Mouse (Mus musculus): ENCODE data around the gene Pam16. TPM values are rescaled to one million over a fixed set of nuclear protein-coding genes. Genes with fewer than 3 reads are reported as not detected.

Pam16 gene
- 10 to 100 TPM; 29.2 to 36.6 TPM for total RNA-seq (2023)

GRCm38 (mm10) chr16:4624481-4625110 lies at the start of gene Pam16:
Gene Pam16, minus strand, starts transcription at chr16:4624988.

DNA sequence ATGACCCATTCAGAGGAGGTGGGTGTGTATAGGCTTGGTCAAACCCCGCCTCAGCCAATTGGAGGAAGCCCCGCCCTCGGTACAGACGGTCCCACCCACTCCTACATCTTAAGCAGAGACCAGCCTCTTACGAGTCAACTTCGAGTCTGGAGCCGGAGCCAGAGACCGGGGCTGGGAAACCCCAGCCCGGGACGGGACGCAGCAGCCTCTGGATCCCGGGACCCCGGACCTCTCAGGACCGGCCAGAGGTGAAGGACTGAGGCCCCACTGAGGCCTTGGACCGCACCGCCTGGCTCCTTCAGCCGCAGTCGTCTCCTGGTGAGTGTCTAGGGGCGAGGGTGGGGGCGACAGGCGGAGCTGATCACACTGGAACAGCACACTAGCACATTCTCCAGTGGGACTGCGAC lies 15.0 kb upstream of the Pam16 start, which contains the start of the genes Vasn and Dnaja3:
Vasn (plus strand) TSS at position 111 of the 407 bp plus-strand sequence.
Dnaja3 (plus strand) TSS at position 159 of the 407 bp plus-strand sequence.

GRCm38 (mm10) chr16:4593971-4594813 lies 30.6 kb downstream of the Pam16 start, which contains the start of gene Glis2:
Gene Glis2, plus strand, starts transcription at chr16:4594713.

Other genes starting within 250 kb of the Pam16 start
- gene Adcy9, start 204.5 kb downstream of the Pam16 start, total RNA-seq (2023) = 1 to 10 TPM; 8.6 to 8.9 TPM
- 1 to 10 TPM in 1 of 2 experiments, under 1 TPM in 1; 0.76 to 1.2 TPM for gene Srl, start 83.2 kb downstream of the Pam16 start, total RNA-seq (2023)
- 10 to 100 TPM in 1 of 2 experiments, 1 to 10 TPM in 1; 9.9 to 10.7 TPM for gene Tfap4, start 65.1 kb downstream of the Pam16 start, total RNA-seq (2023)
- gene Glis2, start 30.3 kb downstream of the Pam16 start, total RNA-seq (2023) = under 1 TPM; 0.09 to 0.33 TPM
- gene Vasn, start 15.0 kb upstream of the Pam16 start, total RNA-seq (2023) = under 1 TPM; 0.16 to 0.49 TPM
- gene Dnaja3, start 15.0 kb upstream of the Pam16 start, total RNA-seq (2023) = 10 to 100 TPM; 11.9 to 12.3 TPM
- gene Coro7, start 54.8 kb upstream of the Pam16 start, total RNA-seq (2023) = 100 to 1,000 TPM; 220 to 224 TPM
- gene Nmral1, start 94.4 kb upstream of the Pam16 start, total RNA-seq (2023) = 10 to 100 TPM; 18.4 to 18.7 TPM
- gene Hmox2, start 101.4 kb upstream of the Pam16 start, total RNA-seq (2023) = 10 to 100 TPM; 47.7 to 57.4 TPM
- gene Cdip1, start 165.3 kb upstream of the Pam16 start, total RNA-seq (2023) = 10 to 100 TPM; 15.4 to 16.5 TPM
- gene 4930562C15Rik, start 210.4 kb upstream of the Pam16 start, total RNA-seq (2023) = not detected

Measured in neutrophil, adult 59 days (primary cell).